In genomic region chr15:82380714-82381062, GRCm38 (mm10) we compare ENCODE assay signal across 10 mouse cellular contexts. TPM values are rescaled to one million over a fixed set of nuclear protein-coding genes. Genes with fewer than 3 reads are reported as not detected.
DNase-seq lines count a peak whose midpoint lies in the region; ATAC-seq lines count a peak whose summit lies in the region.
"Had no signal": no experiment of that assay in that cellular context is flagged by ENCODE, and none has a peak within 500 bp of the region (broad histone marks: within the 10 kb centered on the region; RNA-seq: fewer than 3 reads in every experiment).

No protein-coding gene starts in this region.

- no peak overlapping the region for H3K9ac ChIP-seq in kidney, embryonic 14.5 days (ENCODE audit: low read depth, low read length)
- H3K9ac ChIP-seq in embryonic facial prominence, embryonic 12.5 days: peak overlapping the region; percentile 56; the same call in 1 of the 2 replicates
- 0 out of 2 replicates have a peak overlapping the region, but pooled peaks have one; percentile 31 for H3K9ac ChIP-seq in hindbrain, embryonic 15.5 days
- peak overlapping the region; percentile 40; the same call in 1 of the 2 replicates for H3K9ac ChIP-seq in midbrain, embryonic 14.5 days (replicated peaks; ENCODE audit: low read length)

- no peak for ATAC-seq in kidney, embryonic 14.5 days (ENCODE audit: low FRiP score, low TSS enrichment)
- no peak for ATAC-seq in embryonic facial prominence, embryonic 12.5 days (ENCODE audit: insufficient number of reproducible peaks, insufficient read depth, low FRiP score, low TSS enrichment)
- peak; percentile 30; the same call in 1 of the 2 replicates for ATAC-seq in hindbrain, embryonic 15.5 days (ENCODE audit: low FRiP score, low read depth)
- no peak for ATAC-seq in midbrain, embryonic 14.5 days (ENCODE audit: low FRiP score, low TSS enrichment)

- no peaks in the 10 kb centered on the region for H3K36me3 ChIP-seq in kidney, embryonic 14.5 days (ENCODE audit: control insufficient read depth, insufficient read depth, low read length)
- H3K36me3 ChIP-seq in embryonic facial prominence, embryonic 12.5 days: no peaks in the 10 kb centered on the region
- H3K36me3 ChIP-seq in hindbrain, embryonic 15.5 days: no peaks in the 10 kb centered on the region
- H3K36me3 ChIP-seq in midbrain, embryonic 14.5 days (ENCODE audit: control insufficient read depth, insufficient read depth, low read length): no peaks in the 10 kb centered on the region
- H3K36me3 ChIP-seq: G1E had no signal

- no peaks in the 10 kb centered on the region; the same call in 1 of the 2 replicates for H3K9me3 ChIP-seq in kidney, embryonic 14.5 days (ENCODE audit: control insufficient read depth, low read length)
- no peaks in the 10 kb centered on the region for H3K9me3 ChIP-seq in embryonic facial prominence, embryonic 12.5 days
- 0 out of 2 replicates have a peak, but pooled peaks cover 3% of the 10 kb centered on the region for H3K9me3 ChIP-seq in hindbrain, embryonic 15.5 days
- no peaks in the 10 kb centered on the region for H3K9me3 ChIP-seq in midbrain, embryonic 14.5 days (ENCODE audit: control insufficient read depth, low read length)
- H3K9me3 ChIP-seq: G1E had no signal

- H3K27me3 ChIP-seq in kidney, embryonic 14.5 days (ENCODE audit: control insufficient read depth, insufficient read depth, low read length): no peaks in the 10 kb centered on the region
- no peaks in the 10 kb centered on the region for H3K27me3 ChIP-seq in embryonic facial prominence, embryonic 12.5 days
- no peaks in the 10 kb centered on the region for H3K27me3 ChIP-seq in hindbrain, embryonic 15.5 days
- no peaks in the 10 kb centered on the region for H3K27me3 ChIP-seq in midbrain, embryonic 14.5 days (ENCODE audit: control insufficient read depth, insufficient read depth, low read length)

- peak overlapping the region; percentile 65; the same call in 1 of the 2 replicates for H3K27ac ChIP-seq in kidney, embryonic 14.5 days (ENCODE audit: low read depth, low read length)
- no peak overlapping the region for H3K27ac ChIP-seq in embryonic facial prominence, embryonic 12.5 days
- H3K27ac ChIP-seq in hindbrain, embryonic 15.5 days (replicated peaks): no peak overlapping the region
- no peak overlapping the region for H3K27ac ChIP-seq in midbrain, embryonic 14.5 days (replicated peaks; ENCODE audit: low read depth, low read length)

- DNase-seq in kidney, adult 9 months: no peak
- peak; percentile 11 for DNase-seq in midbrain, embryonic 14.5 days
- DNase-seq in cerebellum, adult 11 months: no peak
- no peak for DNase-seq in gastrocnemius, adult 18-20 months (ENCODE audit: low spot score)
- no peak for DNase-seq in ovary, postnatal 36 days (ENCODE audit: low spot score)

- H3K4me1 ChIP-seq in kidney, embryonic 14.5 days (ENCODE audit: control insufficient read depth, insufficient read depth, low read length): peaks cover 12% of the 10 kb centered on the region; the same call in 1 of the 2 replicates
- peaks cover 15% of the 10 kb centered on the region for H3K4me1 ChIP-seq in embryonic facial prominence, embryonic 12.5 days
- H3K4me1 ChIP-seq in hindbrain, embryonic 15.5 days (replicated peaks): peaks cover 17% of the 10 kb centered on the region; the same call in 1 of the 2 replicates
- H3K4me1 ChIP-seq in midbrain, embryonic 14.5 days (ENCODE audit: control insufficient read depth, insufficient read depth, low read length): peaks cover 8% of the 10 kb centered on the region

- H3K4me2 ChIP-seq in kidney, embryonic 14.5 days (replicated peaks; ENCODE audit: low read depth, low read length): peak overlapping the region; percentile 45
- H3K4me2 ChIP-seq in embryonic facial prominence, embryonic 12.5 days (replicated peaks): peak overlapping the region; percentile 70
- H3K4me2 ChIP-seq in hindbrain, embryonic 15.5 days: peak overlapping the region; percentile 66
- peak overlapping the region; percentile 54 for H3K4me2 ChIP-seq in midbrain, embryonic 14.5 days (ENCODE audit: low read length)

- H3K4me3 ChIP-seq in kidney, embryonic 14.5 days (ENCODE audit: low read length): peak overlapping the region; percentile 33
- peak overlapping the region; percentile 45 for H3K4me3 ChIP-seq in embryonic facial prominence, embryonic 12.5 days
- peak overlapping the region; percentile 29 for H3K4me3 ChIP-seq in hindbrain, embryonic 15.5 days
- H3K4me3 ChIP-seq in midbrain, embryonic 14.5 days (replicated peaks; ENCODE audit: low read depth, low read length): peak overlapping the region; percentile 29

- WGBS in kidney, embryonic 14.5 days: 32% methylated on average over 7 of the region's 7 CpGs
- WGBS in embryonic facial prominence, embryonic 12.5 days: 33% methylated on average over 7 of the region's 7 CpGs
- 31% methylated on average over 7 of the region's 7 CpGs for WGBS in hindbrain, embryonic 15.5 days
- 33% methylated on average over 7 of the region's 7 CpGs for WGBS in midbrain, embryonic 14.5 days

RNA-seq across cellular contexts. Expression of gene Cyp2d22, which starts 0.6 kb away (rescaled TPM):
- polyA plus RNA-seq in kidney, embryonic 14.5 days (2014; fragmentation: Nextera tagmentation; extraction: Ambion mirVana): 7.0 and 8.2 TPM in 2 replicates
- polyA plus RNA-seq in embryonic facial prominence, embryonic 12.5 days (2016; fragmentation: Nextera tagmentation; extraction: Ambion mirVana): 10.6 and 10.9 TPM in 2 replicates
- 2.5 and 2.6 TPM in 2 replicates for polyA plus RNA-seq in hindbrain, embryonic 15.5 days (2015; fragmentation: Nextera tagmentation; extraction: Ambion mirVana)
- 0.76 and 2.1 TPM in 2 replicates for polyA plus RNA-seq in midbrain, embryonic 14.5 days (2014; fragmentation: Nextera tagmentation; extraction: Ambion mirVana)
- 10 to 100 TPM; 11.6 to 12.4 TPM for total RNA-seq in gastrocnemius, adult 18-20 months (2021)
- polyA plus RNA-seq: G1E had no signal

RNA-seq across cellular contexts. Expression of gene Cyp2d11, which starts 13.1 kb away (rescaled TPM):
- polyA plus RNA-seq in kidney, embryonic 14.5 days (2014; fragmentation: Nextera tagmentation; extraction: Ambion mirVana): not detected in 2 replicates
- not detected in 2 replicates for polyA plus RNA-seq in embryonic facial prominence, embryonic 12.5 days (2016; fragmentation: Nextera tagmentation; extraction: Ambion mirVana)
- polyA plus RNA-seq in hindbrain, embryonic 15.5 days (2015; fragmentation: Nextera tagmentation; extraction: Ambion mirVana): not detected in 2 replicates
- polyA plus RNA-seq in midbrain, embryonic 14.5 days (2014; fragmentation: Nextera tagmentation; extraction: Ambion mirVana): not detected in 2 replicates
- under 1 TPM in 1 of 2 experiments, not detected in 1; 0.18 TPM for total RNA-seq in gastrocnemius, adult 18-20 months (2021)
- total RNA-seq: G1E; neutrophil, adult 5-6 weeks had no signal
- polyA plus RNA-seq: G1E had no signal

RNA-seq across cellular contexts. Expression of gene Cyp2d10, which starts 26.3 kb away (rescaled TPM):
- polyA plus RNA-seq in kidney, embryonic 14.5 days (2014; fragmentation: Nextera tagmentation; extraction: Ambion mirVana): not detected in 2 replicates
- polyA plus RNA-seq in embryonic facial prominence, embryonic 12.5 days (2016; fragmentation: Nextera tagmentation; extraction: Ambion mirVana): not detected in 2 replicates
- 0.25 TPM in 1 of 2 replicates, not detected in the other for polyA plus RNA-seq in hindbrain, embryonic 15.5 days (2015; fragmentation: Nextera tagmentation; extraction: Ambion mirVana)
- polyA plus RNA-seq in midbrain, embryonic 14.5 days (2014; fragmentation: Nextera tagmentation; extraction: Ambion mirVana): not detected in 2 replicates
- under 1 TPM in 1 of 2 experiments, not detected in 1; 0.43 TPM for total RNA-seq in gastrocnemius, adult 18-20 months (2021)
- total RNA-seq: neutrophil, adult 5-6 weeks had no signal
- polyA plus RNA-seq: G1E had no signal

RNA-seq across cellular contexts. Expression of gene Ndufa6, which starts 26.6 kb away (rescaled TPM):
- 396 and 553 TPM in 2 replicates for polyA plus RNA-seq in kidney, embryonic 14.5 days (2014; fragmentation: Nextera tagmentation; extraction: Ambion mirVana)
- polyA plus RNA-seq in embryonic facial prominence, embryonic 12.5 days (2016; fragmentation: Nextera tagmentation; extraction: Ambion mirVana): 281 and 295 TPM in 2 replicates
- 352 and 391 TPM in 2 replicates for polyA plus RNA-seq in hindbrain, embryonic 15.5 days (2015; fragmentation: Nextera tagmentation; extraction: Ambion mirVana)
- 375 and 469 TPM in 2 replicates for polyA plus RNA-seq in midbrain, embryonic 14.5 days (2014; fragmentation: Nextera tagmentation; extraction: Ambion mirVana)
- total RNA-seq in gastrocnemius, adult 18-20 months (2021): 100 to 1,000 TPM; 481 to 494 TPM

RNA-seq across cellular contexts. Expression of gene Smdt1, which starts 41.9 kb away (rescaled TPM):
- 276 and 306 TPM in 2 replicates for polyA plus RNA-seq in kidney, embryonic 14.5 days (2014; fragmentation: Nextera tagmentation; extraction: Ambion mirVana)
- polyA plus RNA-seq in embryonic facial prominence, embryonic 12.5 days (2016; fragmentation: Nextera tagmentation; extraction: Ambion mirVana): 227 and 245 TPM in 2 replicates
- 367 and 377 TPM in 2 replicates for polyA plus RNA-seq in hindbrain, embryonic 15.5 days (2015; fragmentation: Nextera tagmentation; extraction: Ambion mirVana)
- 286 and 365 TPM in 2 replicates for polyA plus RNA-seq in midbrain, embryonic 14.5 days (2014; fragmentation: Nextera tagmentation; extraction: Ambion mirVana)
- total RNA-seq in gastrocnemius, adult 18-20 months (2021): 100 to 1,000 TPM; 123 to 154 TPM
